Mouse (Mus musculus): Measurements from ENCODE around the gene Cyp3a59.
"Not testable (repeated sequence)": the region's sequence is repeated elsewhere in the genome, so short reads cannot be mapped to it uniquely, and the experiment has no call there.

The Cyp3a59 gene

DNA sequence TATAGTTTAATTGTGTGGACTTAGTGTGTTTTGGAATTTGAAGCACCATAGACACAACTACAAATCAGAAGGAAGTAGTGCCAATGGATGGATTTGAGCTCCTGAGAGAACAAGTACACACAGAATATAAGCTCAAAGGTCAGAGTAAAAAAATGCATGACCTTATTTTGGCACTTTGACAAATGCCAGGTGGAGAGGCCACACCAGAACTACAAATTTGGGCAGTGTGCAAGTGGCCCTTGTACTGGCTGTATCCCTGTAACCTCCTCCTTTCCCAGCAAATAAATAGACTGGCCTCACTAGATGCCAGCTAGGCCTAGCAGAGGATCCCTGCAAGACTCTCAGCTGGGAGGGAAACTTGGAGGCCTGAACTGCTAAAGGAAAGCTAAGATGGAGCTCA is at the start of gene Cyp3a59:
TSS of gene Cyp3a59 (plus strand) at position 313 of the 400 bp plus-strand sequence.
- not testable (repeated sequence) for DNase-seq

DNA sequence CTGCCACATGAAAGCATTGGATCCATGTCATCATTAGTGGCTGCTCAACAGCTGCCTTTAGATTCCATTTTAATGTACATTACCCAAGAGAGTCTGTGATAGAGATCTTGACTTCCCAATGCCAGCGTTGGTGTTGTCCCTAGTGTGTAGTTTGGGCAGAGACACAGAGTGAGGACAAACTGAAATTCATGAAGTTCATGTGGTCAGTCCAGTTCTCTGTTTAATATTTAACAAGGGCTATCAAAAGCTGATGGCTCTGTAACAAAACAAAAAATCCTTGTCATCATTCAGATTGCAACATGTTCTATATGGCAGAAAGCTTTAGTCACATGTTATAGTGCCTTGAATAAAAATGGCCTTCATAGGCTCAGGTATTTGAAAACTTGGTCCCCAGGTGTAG is 9.0 kb upstream of the Cyp3a59 start:
- DNase-seq = no peak

DNA sequence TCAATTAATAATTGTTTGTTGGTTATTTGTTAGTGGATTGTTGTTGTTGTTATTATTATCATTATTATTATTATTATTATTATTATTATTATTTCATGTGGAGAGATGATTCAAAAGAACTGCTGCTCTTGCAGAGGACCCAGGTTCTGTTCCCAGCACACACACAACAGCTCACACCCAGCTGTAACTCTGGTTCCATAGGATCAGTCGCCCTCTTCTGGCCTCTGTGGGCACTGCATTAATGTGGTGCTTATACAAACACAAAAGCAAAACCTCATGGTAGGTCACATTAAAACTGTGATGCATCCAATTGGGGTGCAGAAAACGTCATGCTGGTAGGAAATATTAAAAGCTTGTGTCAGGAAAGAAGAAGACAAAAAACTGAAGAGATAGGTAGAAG is 68.8 kb downstream of the Cyp3a59 start:
- no peak for DNase-seq

DNA sequence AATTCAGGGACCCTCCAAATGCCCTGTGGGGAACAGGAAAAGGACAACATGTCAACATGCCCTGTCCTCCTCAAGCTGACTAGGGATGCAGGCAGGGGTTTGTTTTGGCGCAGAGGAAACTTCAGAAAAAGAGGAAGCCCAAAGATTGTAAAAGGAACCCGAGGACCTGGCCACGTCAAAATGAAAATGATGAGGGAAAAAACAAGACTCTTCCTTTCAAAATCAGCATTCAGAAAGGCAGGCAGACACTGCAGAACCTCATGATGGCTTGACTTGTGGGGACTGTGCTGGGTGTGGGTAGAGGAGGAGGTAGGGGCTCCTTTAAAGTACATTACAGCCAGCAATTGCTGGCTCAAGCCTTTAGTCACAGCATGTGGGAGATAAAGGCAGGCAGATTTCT is 71.4 kb downstream of the Cyp3a59 start:
- DNase-seq = no peak

DNA sequence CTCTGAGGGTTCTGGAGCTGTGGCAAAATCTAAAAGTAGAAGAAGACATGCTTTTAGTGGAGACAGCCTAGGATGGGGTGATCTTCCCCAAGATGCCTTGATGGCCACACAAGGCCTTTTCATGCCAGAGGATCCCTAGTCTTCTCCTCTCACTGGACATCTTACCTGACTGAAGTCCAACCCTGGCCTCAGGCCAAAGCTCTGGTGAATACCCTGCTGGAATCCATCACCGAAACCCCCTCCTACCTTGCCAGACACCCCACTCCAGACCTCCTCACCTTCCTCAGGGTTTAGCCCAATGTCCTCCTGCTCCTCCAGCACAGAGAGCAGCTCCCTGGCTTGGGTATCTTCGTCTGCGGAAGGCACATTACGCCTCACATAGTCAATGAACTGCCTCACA is 79.3 kb downstream of the Cyp3a59 start:
- DNase-seq = not testable (repeated sequence)

DNA sequence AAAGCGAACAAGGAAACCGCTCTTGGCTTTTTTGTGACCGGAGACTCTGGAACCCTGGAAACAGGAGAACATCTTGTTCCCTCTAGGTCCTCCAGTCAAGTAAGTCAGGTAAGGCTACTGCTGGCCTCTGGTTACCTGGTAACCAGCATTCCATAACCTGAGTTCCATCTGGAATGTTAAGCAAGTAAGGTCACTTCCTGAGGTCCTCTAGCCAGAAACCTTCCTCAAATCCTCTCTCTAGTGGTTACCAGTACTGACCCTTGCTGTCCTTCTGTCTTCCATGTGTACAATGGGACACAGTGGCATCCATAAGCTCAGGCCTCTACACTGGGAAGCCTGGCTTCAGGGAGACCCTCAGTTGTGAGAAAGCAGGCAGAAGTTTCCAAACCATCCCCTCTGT is 81.4 kb downstream of the Cyp3a59 start, which contains the start of gene Gm5565:
TSS of gene Gm5565 (minus strand) at position 101 of the 400 bp plus-strand sequence.
- not testable (repeated sequence) for DNase-seq

Measured in cerebellum, postnatal 36 days (tissue).